Mouse (Mus musculus): ENCODE results near the gene Slc9b1. TPM values are rescaled to one million over a fixed set of nuclear protein-coding genes. Genes with fewer than 3 reads are reported as not detected.

Gene Slc9b1
- polyA plus RNA-seq, 1 experiment from 2014 or later = 0.17 TPM

DNA sequence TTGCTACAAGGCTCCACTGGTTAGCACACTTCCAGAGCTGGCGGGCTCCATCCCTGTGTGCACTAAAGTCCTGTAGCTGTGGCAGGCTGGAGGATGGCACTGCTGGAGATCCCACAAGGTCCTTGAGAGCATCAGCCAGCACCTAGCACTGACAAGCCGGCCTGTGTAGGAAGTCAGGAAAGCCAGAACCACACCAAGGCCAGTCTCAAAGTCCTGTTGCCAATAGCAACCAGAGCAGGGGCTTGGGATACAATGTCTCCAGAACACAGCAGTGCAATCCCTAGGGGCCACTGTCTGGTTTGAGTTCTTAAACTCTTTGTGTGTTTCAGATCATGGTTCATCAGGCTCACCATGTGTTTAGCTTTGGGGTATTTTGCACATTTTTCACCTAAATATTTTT lies 33.0 kb upstream of the Slc9b1 start:
- Histone ChIP-seq H3K36me3 (ENCODE audit: control insufficient read depth, insufficient read depth, low read length) (no peaks in the 10 kb centered on the region), H3K4me2 (ENCODE audit: low read depth) (no peak overlapping the region), H3K9ac (ENCODE audit: low read length) (no peak overlapping the region), H3K27ac (ENCODE audit: low read depth, low read length) (no peak overlapping the region), H3K4me3 (ENCODE audit: low read depth, low read length) (no peak overlapping the region), H3K4me1 (ENCODE audit: control insufficient read depth, insufficient read depth, low read length) (no peaks in the 10 kb centered on the region), H3K27me3 (ENCODE audit: control insufficient read depth, insufficient read depth, low read length) (no peaks in the 10 kb centered on the region), H3K9me3 (ENCODE audit: control insufficient read depth, low read length) (no peaks in the 10 kb centered on the region)
- ATAC-seq (ENCODE audit: insufficient read depth, low FRiP score, low TSS enrichment) = no peak
- WGBS = 69% methylated on average over 2 of the region's 2 CpGs
- DNase-seq (ENCODE audit: low spot score) = no peak

DNA sequence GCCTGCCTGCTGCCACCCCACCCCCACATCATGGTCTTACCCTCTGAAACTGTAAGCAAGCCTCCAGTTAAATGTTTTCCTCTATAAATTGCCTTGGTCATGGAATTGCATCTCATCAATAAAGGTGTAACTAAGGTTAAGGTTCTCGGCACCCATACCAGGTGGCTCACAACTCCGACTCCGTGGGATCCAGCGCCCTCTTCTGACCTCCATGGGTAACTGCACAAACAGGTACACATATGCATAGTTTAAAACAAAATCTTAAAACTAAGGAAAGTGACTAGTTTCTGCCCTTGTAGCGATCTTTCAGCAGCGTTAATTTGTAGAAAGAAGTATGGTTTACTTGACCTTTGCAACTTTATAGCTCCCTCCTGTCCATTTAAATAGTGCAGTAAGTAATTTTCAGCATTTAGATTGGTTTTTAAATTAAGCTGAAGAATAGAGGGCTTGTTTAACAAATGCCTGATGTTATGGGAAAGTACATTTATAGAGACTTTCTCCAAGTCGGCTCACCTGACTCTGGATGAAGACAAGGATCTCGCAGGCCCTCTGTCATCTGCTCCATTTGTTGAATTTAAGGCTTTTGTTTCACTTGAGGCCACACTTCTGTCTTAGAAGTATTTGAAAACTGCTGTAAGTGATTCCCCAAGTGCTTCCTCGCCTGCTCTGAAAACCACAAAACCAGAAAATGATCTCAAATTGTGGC lies 32.0 kb upstream of the Slc9b1 start:
- no peak overlapping the region for H3K27ac ChIP-seq (ENCODE audit: low read depth, low read length)
- H3K27me3 ChIP-seq (ENCODE audit: control insufficient read depth, insufficient read depth, low read length) = no peaks in the 10 kb centered on the region
- no peak overlapping the region for H3K9ac ChIP-seq (ENCODE audit: low read length)
- 88% methylated on average over 9 of the region's 9 CpGs for WGBS
- no peaks in the 10 kb centered on the region for H3K9me3 ChIP-seq (ENCODE audit: control insufficient read depth, low read length)
- no peak overlapping the region for H3K4me3 ChIP-seq (ENCODE audit: low read depth, low read length)
- H3K36me3 ChIP-seq (ENCODE audit: control insufficient read depth, insufficient read depth, low read length) = no peaks in the 10 kb centered on the region
- no peak for DNase-seq (ENCODE audit: low spot score)
- no peak overlapping the region for H3K4me2 ChIP-seq (ENCODE audit: low read depth)
- ATAC-seq (ENCODE audit: insufficient read depth, low FRiP score, low TSS enrichment) = no peak
- H3K4me1 ChIP-seq (ENCODE audit: control insufficient read depth, insufficient read depth, low read length) = no peaks in the 10 kb centered on the region

GRCm38 (mm10) chr3:135318331-135318730 lies 29.5 kb upstream of the Slc9b1 start:
- Histone ChIP-seq H3K36me3 (ENCODE audit: control insufficient read depth, insufficient read depth, low read length) (no peaks in the 10 kb centered on the region), H3K4me2 (ENCODE audit: low read depth) (no peak overlapping the region), H3K27me3 (ENCODE audit: control insufficient read depth, insufficient read depth, low read length) (no peaks in the 10 kb centered on the region), H3K9me3 (ENCODE audit: control insufficient read depth, low read length) (no peaks in the 10 kb centered on the region), H3K9ac (ENCODE audit: low read length) (no peak overlapping the region), H3K4me1 (ENCODE audit: control insufficient read depth, insufficient read depth, low read length) (no peaks in the 10 kb centered on the region), H3K27ac (ENCODE audit: low read depth, low read length) (no peak overlapping the region), H3K4me3 (ENCODE audit: low read depth, low read length) (no peak overlapping the region)
- 82% methylated on average over 11 of the region's 11 CpGs for WGBS
- ATAC-seq (ENCODE audit: insufficient read depth, low FRiP score, low TSS enrichment) (no peak), DNase-seq (ENCODE audit: low spot score) (no peak)

DNA sequence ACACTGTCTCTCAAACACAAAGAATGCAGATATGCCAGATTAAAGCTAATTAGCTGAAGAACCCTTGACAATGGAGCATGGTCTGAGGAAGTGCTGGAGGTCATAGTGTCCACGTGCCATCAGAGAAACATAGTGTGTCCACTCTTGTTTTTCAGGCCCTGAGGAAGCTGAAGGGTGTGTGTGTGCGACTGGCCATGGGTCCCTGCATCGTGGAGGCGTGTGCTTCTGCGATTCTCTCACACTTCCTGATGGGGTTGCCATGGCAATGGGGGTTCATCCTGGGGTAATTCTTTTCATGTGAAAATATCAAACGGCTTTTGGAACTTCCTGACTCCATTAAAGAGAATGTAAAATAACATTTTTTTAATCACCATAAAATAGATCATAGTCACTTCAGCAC lies 23.5 kb upstream of the Slc9b1 start:
- ATAC-seq (ENCODE audit: insufficient read depth, low FRiP score, low TSS enrichment) (0 out of 2 replicates have a peak, but pooled peaks have one; percentile 49), DNase-seq (ENCODE audit: low spot score) (peak; percentile 27)
- H3K9me3 ChIP-seq (ENCODE audit: control insufficient read depth, low read length) = no peaks in the 10 kb centered on the region
- 25% methylated on average over 6 of the region's 6 CpGs for WGBS
- H3K36me3 ChIP-seq (ENCODE audit: control insufficient read depth, insufficient read depth, low read length) = no peaks in the 10 kb centered on the region
- H3K27me3 ChIP-seq (ENCODE audit: control insufficient read depth, insufficient read depth, low read length) = no peaks in the 10 kb centered on the region
- H3K4me1 ChIP-seq (ENCODE audit: control insufficient read depth, insufficient read depth, low read length) = no peaks in the 10 kb centered on the region
- H3K4me3 ChIP-seq (ENCODE audit: low read depth, low read length) = no peak overlapping the region
- H3K4me2 ChIP-seq (ENCODE audit: low read depth) = no peak overlapping the region
- H3K27ac ChIP-seq (ENCODE audit: low read depth, low read length) = no peak overlapping the region
- no peak overlapping the region for H3K9ac ChIP-seq (ENCODE audit: low read length)

GRCm38 (mm10) chr3:135327176-135327575 lies 20.7 kb upstream of the Slc9b1 start:
- ATAC-seq (ENCODE audit: insufficient read depth, low FRiP score, low TSS enrichment) = no peak
- whole genome bisulfite sequencing = 78% methylated on average over 6 of the region's 6 CpGs

DNA sequence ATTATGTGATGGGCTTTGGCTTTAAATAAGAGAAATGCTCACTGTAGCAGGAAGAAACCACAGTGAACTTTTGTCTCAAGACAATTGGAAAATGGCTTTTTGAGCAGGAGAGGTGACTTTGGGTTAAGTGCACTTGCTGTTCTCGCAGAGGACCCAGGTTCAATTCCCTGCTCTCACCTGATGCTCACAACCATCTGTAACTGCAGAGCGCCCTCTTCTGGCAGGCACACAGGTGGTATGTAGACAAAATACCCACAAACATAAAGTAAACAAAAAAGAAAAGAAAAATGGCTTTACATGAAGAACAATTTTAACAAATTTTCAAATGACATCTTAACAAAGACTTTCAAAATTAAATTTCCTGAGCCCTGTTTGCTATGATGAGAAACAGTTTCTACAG lies 20.2 kb upstream of the Slc9b1 start:
- no peak overlapping the region for H3K4me3 ChIP-seq (ENCODE audit: low read depth, low read length)
- WGBS = 52% methylated on average over 2 of the region's 2 CpGs
- H3K27ac ChIP-seq (ENCODE audit: low read depth, low read length) = no peak overlapping the region
- H3K4me2 ChIP-seq (ENCODE audit: low read depth) = no peak overlapping the region
- no peak for DNase-seq (ENCODE audit: low spot score)
- no peaks in the 10 kb centered on the region for H3K9me3 ChIP-seq (ENCODE audit: control insufficient read depth, low read length)
- H3K9ac ChIP-seq (ENCODE audit: low read length) = no peak overlapping the region
- no peaks in the 10 kb centered on the region for H3K36me3 ChIP-seq (ENCODE audit: control insufficient read depth, insufficient read depth, low read length)
- no peaks in the 10 kb centered on the region for H3K4me1 ChIP-seq (ENCODE audit: control insufficient read depth, insufficient read depth, low read length)
- no peak for ATAC-seq (ENCODE audit: insufficient read depth, low FRiP score, low TSS enrichment)
- no peaks in the 10 kb centered on the region for H3K27me3 ChIP-seq (ENCODE audit: control insufficient read depth, insufficient read depth, low read length)

More at GRCm38 (mm10) chr3:135327176-135327575, 20.7 kb upstream of the Slc9b1 start:
- Histone ChIP-seq H3K4me2 (ENCODE audit: low read depth) (no peak overlapping the region), H3K4me1 (ENCODE audit: control insufficient read depth, insufficient read depth, low read length) (no peaks in the 10 kb centered on the region), H3K9ac (ENCODE audit: low read length) (no peak overlapping the region), H3K4me3 (ENCODE audit: low read depth, low read length) (no peak overlapping the region), H3K36me3 (ENCODE audit: control insufficient read depth, insufficient read depth, low read length) (no peaks in the 10 kb centered on the region), H3K9me3 (ENCODE audit: control insufficient read depth, low read length) (no peaks in the 10 kb centered on the region), H3K27me3 (ENCODE audit: control insufficient read depth, insufficient read depth, low read length) (no peaks in the 10 kb centered on the region), H3K27ac (ENCODE audit: low read depth, low read length) (no peak overlapping the region)
- DNase-seq (ENCODE audit: low spot score) = no peak

DNA sequence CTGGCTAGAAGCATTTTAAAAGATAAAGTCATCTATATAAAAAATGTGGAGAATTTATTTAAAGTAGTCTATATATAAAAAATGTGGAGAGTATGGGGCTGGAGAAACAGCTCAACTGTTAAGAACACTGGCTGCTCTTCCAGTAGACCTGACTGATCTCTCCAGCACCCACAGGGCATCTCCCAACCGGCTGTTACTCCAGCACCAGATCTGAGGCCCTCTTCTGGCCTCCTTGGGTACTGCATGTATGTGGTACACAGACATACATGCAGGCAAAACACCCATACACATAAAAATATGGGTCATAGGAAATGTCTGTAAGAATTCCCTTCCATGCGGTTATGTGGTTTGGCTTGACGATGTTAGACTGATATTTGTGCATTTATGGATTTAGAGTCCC lies 19.3 kb upstream of the Slc9b1 start:
- WGBS = 40% methylated on average over 3 of the region's 3 CpGs

DNA sequence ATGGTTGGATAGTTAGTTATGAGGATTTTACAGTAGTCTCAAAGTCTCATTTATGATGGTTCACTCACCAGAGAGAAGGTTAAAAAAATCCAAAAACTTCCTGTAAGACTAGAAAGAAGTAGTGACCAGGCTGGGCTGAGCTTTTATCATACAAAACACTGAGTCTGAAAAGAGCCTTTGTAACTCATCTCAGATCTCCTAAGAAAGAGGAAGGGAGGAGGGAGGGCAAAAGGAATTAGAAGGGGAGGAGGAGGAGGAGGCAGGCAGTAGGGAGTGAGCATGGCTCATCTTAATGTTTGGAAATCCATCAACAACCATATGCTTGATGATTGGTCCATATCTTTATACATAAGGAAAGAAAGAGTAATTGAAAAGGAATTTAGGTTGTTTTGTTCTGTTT lies 15.1 kb upstream of the Slc9b1 start:
- no peak for ATAC-seq (ENCODE audit: insufficient read depth, low FRiP score, low TSS enrichment)
- H3K27ac ChIP-seq (ENCODE audit: low read depth, low read length) = no peak overlapping the region
- H3K4me2 ChIP-seq (ENCODE audit: low read depth) = no peak overlapping the region
- no peaks in the 10 kb centered on the region for H3K4me1 ChIP-seq (ENCODE audit: control insufficient read depth, insufficient read depth, low read length)
- H3K36me3 ChIP-seq (ENCODE audit: control insufficient read depth, insufficient read depth, low read length) = no peaks in the 10 kb centered on the region
- no peaks in the 10 kb centered on the region for H3K27me3 ChIP-seq (ENCODE audit: control insufficient read depth, insufficient read depth, low read length)
- H3K9me3 ChIP-seq (ENCODE audit: control insufficient read depth, low read length) = no peaks in the 10 kb centered on the region
- no peak overlapping the region for H3K4me3 ChIP-seq (ENCODE audit: low read depth, low read length)
- H3K9ac ChIP-seq (ENCODE audit: low read length) = no peak overlapping the region
- no peak for DNase-seq (ENCODE audit: low spot score)

More for the DNA sequence above, 19.3 kb upstream of the Slc9b1 start:
- Histone ChIP-seq H3K27me3 (ENCODE audit: control insufficient read depth, insufficient read depth, low read length) (no peaks in the 10 kb centered on the region), H3K36me3 (ENCODE audit: control insufficient read depth, insufficient read depth, low read length) (no peaks in the 10 kb centered on the region), H3K4me2 (ENCODE audit: low read depth) (no peak overlapping the region), H3K9me3 (ENCODE audit: control insufficient read depth, low read length) (no peaks in the 10 kb centered on the region), H3K4me1 (ENCODE audit: control insufficient read depth, insufficient read depth, low read length) (no peaks in the 10 kb centered on the region), H3K4me3 (ENCODE audit: low read depth, low read length) (no peak overlapping the region), H3K9ac (ENCODE audit: low read length) (no peak overlapping the region), H3K27ac (ENCODE audit: low read depth, low read length) (no peak overlapping the region)
- ATAC-seq (ENCODE audit: insufficient read depth, low FRiP score, low TSS enrichment) (no peak), DNase-seq (ENCODE audit: low spot score) (peak; percentile 54)

DNA sequence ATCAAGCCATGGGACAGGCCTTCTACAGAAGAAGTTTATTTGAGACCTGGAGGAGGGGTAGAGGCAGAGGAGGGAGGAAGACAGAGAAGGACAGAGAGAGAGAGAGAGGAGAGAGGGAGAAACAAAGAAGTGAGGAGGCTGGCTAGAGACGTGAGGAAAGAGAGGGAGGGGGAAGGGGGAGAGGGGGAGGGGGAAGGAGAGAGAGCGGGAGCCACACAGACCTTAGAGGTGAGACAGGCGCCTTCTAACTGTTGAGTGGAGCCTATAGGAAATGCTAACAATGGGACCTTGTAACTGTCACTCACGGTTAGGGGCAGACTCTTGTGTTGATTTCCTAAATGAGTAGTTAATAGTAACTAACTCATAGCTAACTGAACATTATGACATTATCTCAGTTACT lies 14.1 kb upstream of the Slc9b1 start:
- Histone ChIP-seq H3K27ac (ENCODE audit: low read depth, low read length) (no peak overlapping the region), H3K36me3 (ENCODE audit: control insufficient read depth, insufficient read depth, low read length) (no peaks in the 10 kb centered on the region), H3K4me1 (ENCODE audit: control insufficient read depth, insufficient read depth, low read length) (no peaks in the 10 kb centered on the region), H3K27me3 (ENCODE audit: control insufficient read depth, insufficient read depth, low read length) (no peaks in the 10 kb centered on the region), H3K4me2 (ENCODE audit: low read depth) (no peak overlapping the region), H3K9ac (ENCODE audit: low read length) (no peak overlapping the region), H3K9me3 (ENCODE audit: control insufficient read depth, low read length) (no peaks in the 10 kb centered on the region), H3K4me3 (ENCODE audit: low read depth, low read length) (no peak overlapping the region)
- ATAC-seq (ENCODE audit: insufficient read depth, low FRiP score, low TSS enrichment) (no peak), DNase-seq (ENCODE audit: low spot score) (no peak)
- WGBS = 51% methylated on average over 4 of the region's 4 CpGs

Data from neural tube, embryonic 11.5 days (tissue).